Mouse (Mus musculus) lung, postnatal 0 days (tissue): Measurements from ENCODE around the gene Abcg1.

ENCODE experiments used
- CTCF ChIP-seq: IDR thresholded peaks from 2 replicates; pipeline ENCODE4 v1.5.1; 2016; ENCODE audit warnings: antibody characterized with exemption, mild to moderate bottlenecking
- EP300 ChIP-seq: IDR thresholded peaks from 2 replicates; pipeline ENCODE4 v1.6.1; 2016; ENCODE audit warnings: antibody characterized with exemption, mild to moderate bottlenecking, control low read depth

GRCm38 (mm10) chr17:31108388-31108787, 50.9 kb downstream of the Abcg1 start:
- TF ChIP-seq CTCF = no peak
- TF ChIP-seq EP300 = no peak
